Mouse (Mus musculus) MEL (cell line): ENCODE measurements around the gene Padi2. TPM values are rescaled to one million over a fixed set of nuclear protein-coding genes. Genes with fewer than 3 reads are reported as not detected.

Source experiments
- DNase-seq: peaks from one replicate; pipeline ENCODE4 v3.0.0; 2011; ENCODE audit warnings: low read depth, low spot score
- H3K27ac ChIP-seq: 2 replicates; pipeline ENCODE4 v1.5.1; 2012; ENCODE audit warnings: low read depth, mild to moderate bottlenecking, control low read depth, low read length, moderate library complexity; ENCODE audit not compliant: control insufficient read depth
- H3K27me3 ChIP-seq, 2 experiments: fragments of 150-350 bp in 1 of 2; sonication (generic) in 1 of 2; 2 replicates each; pipeline ENCODE4 v1.6.1; 2012; ENCODE audit warnings: low read length in 2 of 2, mild to moderate bottlenecking in 2 of 2, improper control_type of control experiment in 1 of 2, moderate library complexity in 1 of 2; ENCODE audit not compliant: insufficient read depth in 2 of 2, control insufficient read depth in 1 of 2
- H3K36me3 ChIP-seq, 2 experiments: 2 replicates each; pipeline ENCODE4 v1.6.1; 2012 to 2014; ENCODE audit warnings: low read length in 2 of 2, improper control_type of control experiment in 1 of 2, inconsistent platforms in 1 of 2, mild to moderate bottlenecking in 1 of 2; ENCODE audit not compliant: insufficient read depth in 2 of 2, control insufficient read depth in 1 of 2
- H3K4me1 ChIP-seq, 2 experiments: fragments of 150-350 bp in 1 of 2; sonication (generic) in 1 of 2; 2 replicates each; pipeline ENCODE4 v1.6.1; 2012; ENCODE audit warnings: low read length in 2 of 2, improper control_type of control experiment in 1 of 2, mild to moderate bottlenecking in 1 of 2; ENCODE audit not compliant: insufficient read depth in 2 of 2, control insufficient read depth in 1 of 2
- H3K4me3 ChIP-seq, 2 experiments: fragments of 150-350 bp in 1 of 2; sonication (generic) in 1 of 2; 2 replicates each; pipeline ENCODE4 v1.5.1; 2012; ENCODE audit warnings: low read depth in 2 of 2, low read length in 2 of 2, mild to moderate bottlenecking in 2 of 2, moderate library complexity in 2 of 2, control low read depth in 1 of 2, improper control_type of control experiment in 1 of 2; ENCODE audit not compliant: control insufficient read depth in 1 of 2, insufficient read depth in 1 of 2
- H3K79me2 ChIP-seq: 2 replicates; pipeline ENCODE4 v1.6.1; 2012; ENCODE audit warnings: mild to moderate bottlenecking, low read length, moderate library complexity; ENCODE audit not compliant: control insufficient read depth, poor library complexity, insufficient read depth
- H3K9ac ChIP-seq: 2 replicates; pipeline ENCODE4 v1.6.1; 2012; ENCODE audit warnings: low read depth, mild to moderate bottlenecking, control low read depth, low read length, moderate library complexity; ENCODE audit not compliant: control insufficient read depth, poor library complexity, severe bottlenecking
- H3K9me3 ChIP-seq: fragments of 150-350 bp; sonication (generic); replicated peaks from 2 replicates; pipeline ENCODE4 v1.6.1; 2012; ENCODE audit warnings: mild to moderate bottlenecking, low read length, improper control_type of control experiment, moderate library complexity; ENCODE audit not compliant: insufficient read depth
- CHD1 ChIP-seq: IDR thresholded peaks from 2 replicates; pipeline ENCODE4 v1.6.1; 2012; ENCODE audit warnings: low read depth, mild to moderate bottlenecking, inconsistent platforms, low read length, improper control_type of control experiment
- CHD2 ChIP-seq: IDR thresholded peaks from 2 replicates; pipeline ENCODE4 v1.6.1; 2011; ENCODE audit warnings: low read length, improper control_type of control experiment
- CTCF ChIP-seq, 3 experiments: IDR thresholded peaks in 2 of 3; conservative IDR thresholded peaks in 1 of 3; 2 replicates each; pipeline ENCODE4 v1.5.1; 2011 to 2012; ENCODE audit warnings: low read length in 3 of 3, low read depth in 2 of 3, mild to moderate bottlenecking in 2 of 3, improper control_type of control experiment in 1 of 3, inconsistent platforms in 1 of 3, mixed read lengths in 1 of 3, moderate library complexity in 1 of 3; ENCODE audit not compliant: control insufficient read depth in 1 of 3, insufficient read depth in 1 of 3, poor library complexity in 1 of 3, severe bottlenecking in 1 of 3
- ELF1 ChIP-seq: IDR thresholded peaks from 2 replicates; pipeline ENCODE4 v1.6.1; 2014; ENCODE audit warnings: low read depth, mild to moderate bottlenecking, inconsistent platforms, low read length, improper control_type of control experiment, moderate library complexity
- GABPA ChIP-seq: IDR thresholded peaks from 2 replicates; pipeline ENCODE4 v1.6.1; 2012; ENCODE audit warnings: low read depth, mild to moderate bottlenecking, inconsistent platforms, low read length, improper control_type of control experiment, moderate library complexity
- GATA1 ChIP-seq: IDR thresholded peaks from 2 replicates; pipeline ENCODE4 v1.6.1; 2011; ENCODE audit warnings: low read depth, low read length, improper control_type of control experiment
- HCFC1 ChIP-seq: IDR thresholded peaks from 2 replicates; pipeline ENCODE4 v1.6.1; 2012; ENCODE audit warnings: low read depth, mild to moderate bottlenecking, inconsistent platforms, low read length, improper control_type of control experiment, moderate library complexity
- MYC ChIP-seq: IDR thresholded peaks from 2 replicates; pipeline ENCODE4 v1.6.1; 2011; ENCODE audit warnings: low read depth, mild to moderate bottlenecking, low read length, improper control_type of control experiment, moderate library complexity
- NELFE ChIP-seq: IDR thresholded peaks from 2 replicates; pipeline ENCODE4 v1.6.1; 2011; ENCODE audit warnings: low read depth, low read length, improper control_type of control experiment
- POLR2A ChIP-seq, 2 experiments: IDR thresholded peaks; 2 replicates each; pipeline ENCODE4 v1.6.1; 2011 to 2012; ENCODE audit warnings: low read length in 2 of 2, mild to moderate bottlenecking in 2 of 2, control low read depth in 1 of 2, improper control_type of control experiment in 1 of 2, low read depth in 1 of 2, moderate library complexity in 1 of 2; ENCODE audit not compliant: control insufficient read depth in 1 of 2, insufficient read depth in 1 of 2, poor library complexity in 1 of 2
- POLR2AphosphoS2 ChIP-seq: IDR thresholded peaks from 2 replicates; pipeline ENCODE4 v1.6.1; 2011; ENCODE audit warnings: low read length, improper control_type of control experiment
- RAD21 ChIP-seq: IDR thresholded peaks from 2 replicates; pipeline ENCODE4 v1.6.1; 2011; ENCODE audit warnings: mild to moderate bottlenecking, low read depth, low read length, improper control_type of control experiment
- SIN3A ChIP-seq: IDR thresholded peaks from 2 replicates; pipeline ENCODE4 v1.6.1; 2012; ENCODE audit warnings: low read length, improper control_type of control experiment, inconsistent platforms
- TAL1 ChIP-seq: IDR thresholded peaks from 2 replicates; pipeline ENCODE4 v1.6.1; 2012; ENCODE audit warnings: mild to moderate bottlenecking, inconsistent platforms, low read length, moderate library complexity, mixed read lengths
- TBP ChIP-seq: IDR thresholded peaks from 2 replicates; pipeline ENCODE4 v1.8.0; 2011; ENCODE audit warnings: low read depth, low read length, improper control_type of control experiment
- TCF12 ChIP-seq: IDR thresholded peaks from 2 replicates; pipeline ENCODE4 v1.6.1; 2014; ENCODE audit warnings: low read depth, mild to moderate bottlenecking, inconsistent platforms, low read length, improper control_type of control experiment, moderate library complexity
- UBTF ChIP-seq: IDR thresholded peaks from 2 replicates; pipeline ENCODE4 v1.6.1; 2012; ENCODE audit warnings: low read depth, mild to moderate bottlenecking, inconsistent platforms, low read length, improper control_type of control experiment, moderate library complexity, borderline replicate concordance; ENCODE audit not compliant: insufficient read depth
- USF1 ChIP-seq: IDR thresholded peaks from 2 replicates; pipeline ENCODE4 v1.6.1; 2014; ENCODE audit warnings: low read depth, mild to moderate bottlenecking, inconsistent platforms, low read length, improper control_type of control experiment, moderate library complexity
- ZC3H11A ChIP-seq: IDR thresholded peaks from 2 replicates; pipeline ENCODE4 v1.6.1; 2012; ENCODE audit warnings: low read depth, mild to moderate bottlenecking, inconsistent platforms, low read length, improper control_type of control experiment
- ZKSCAN1 ChIP-seq: IDR thresholded peaks from 2 replicates; pipeline ENCODE4 v1.6.1; 2012; ENCODE audit warnings: low read depth, mild to moderate bottlenecking, inconsistent platforms, low read length, improper control_type of control experiment, moderate library complexity
- ZNF384 ChIP-seq: IDR thresholded peaks from 2 replicates; pipeline ENCODE4 v1.6.1; 2012; ENCODE audit warnings: low read depth, mild to moderate bottlenecking, inconsistent platforms, low read length, improper control_type of control experiment
- polyA plus RNA-seq, 2 experiments: library from polyadenylated mRNA; stranded (reverse) in 1 of 2; unstranded in 1 of 2; fragments of >175 nt in 1 of 2; fragments of >200 nt in 1 of 2; gene quantifications; 2 replicates each; pipeline versions ENCODE4 v1.2.1 to v1.2.4; 2012; ENCODE audit warnings: low replicate concordance in 2 of 2, low read depth in 1 of 2; ENCODE audit not compliant: insufficient read length in 2 of 2, insufficient read depth in 1 of 2, missing spikeins in 1 of 2
- total RNA-seq: library from RNA; depleted of rRNA; stranded (reverse); fragments of 300-350 nt; gene quantifications from 2 replicates; pipeline ENCODE4 v1.2.3, GENCODE M21; 2012

Gene Padi2
- total and polyA plus RNA-seq, 3 experiments: 0.07 to 0.27 TPM; not detected in 1

- Histone ChIP-seq H3K4me3 (no peak overlapping the region), H3K27me3 (peaks cover 0 to 4% of the 10 kb centered on the region in 2 experiments; a peak in 2 of 4 replicates), H3K9me3 (no peaks in the 10 kb centered on the region), H3K36me3 (no peaks in the 10 kb centered on the region), H3K27ac (no peak overlapping the region), H3K9ac (no peak overlapping the region), H3K79me2 (no peaks in the 10 kb centered on the region), H3K4me1 (no peaks in the 10 kb centered on the region; a peak in 1 of 4 replicates)
- TF ChIP-seq GATA1 (no peak), MYC (no peak), UBTF (no peak), ZC3H11A (no peak), RAD21 (no peak), CHD1 (no peak), TBP (no peak), CTCF (IDR thresholded peaks at IDR 0.05 in 2 of 3, conservative IDR thresholded peaks at IDR 0.05 in 1 of 3; ENCODE audit: control insufficient read depth in 1 of 3, insufficient read depth in 1 of 3, low read depth in 2 of 3, low read length in 3 of 3, poor library complexity in 1 of 3, severe bottlenecking in 1 of 3) (no peak)
- DNase-seq: no peak
Observed at GRCm38 (mm10) chr4:140916296-140916695, 10.2 kb downstream of the Padi2 start.

DNA sequence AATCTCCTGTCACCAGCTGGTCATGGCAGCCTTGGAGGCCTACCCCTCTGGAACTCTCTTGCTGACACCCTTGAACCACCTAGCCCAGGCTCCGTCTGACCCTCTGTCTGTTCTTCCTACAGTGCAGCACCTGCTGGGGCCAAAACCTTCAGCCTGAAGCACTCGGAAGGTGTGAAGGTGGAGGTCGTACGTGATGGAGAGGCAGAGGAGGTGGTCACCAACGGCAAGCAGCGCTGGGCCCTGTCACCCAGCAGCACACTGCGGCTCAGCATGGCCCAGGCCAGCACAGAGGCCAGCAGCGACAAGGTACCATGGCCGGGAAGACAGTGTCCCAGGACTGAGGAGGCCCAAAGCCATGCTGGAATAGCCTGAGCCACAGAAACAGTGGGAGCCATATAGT is 11.3 kb downstream of the Padi2 start:
- Histone ChIP-seq H3K27ac (no peak overlapping the region), H3K9ac (no peak overlapping the region), H3K9me3 (no peaks in the 10 kb centered on the region), H3K79me2 (no peaks in the 10 kb centered on the region), H3K27me3 (peaks cover 0 to 5% of the 10 kb centered on the region in 2 experiments; a peak in 2 of 4 replicates), H3K36me3 (no peaks in the 10 kb centered on the region), H3K4me1 (no peaks in the 10 kb centered on the region; a peak in 1 of 4 replicates), H3K4me3 (no peak overlapping the region)
- no peak for DNase-seq
- no peak for TF ChIP-seq CTCF (IDR thresholded peaks at IDR 0.05 in 2 of 3, conservative IDR thresholded peaks at IDR 0.05 in 1 of 3; ENCODE audit: control insufficient read depth in 1 of 3, insufficient read depth in 1 of 3, low read depth in 2 of 3, low read length in 3 of 3, poor library complexity in 1 of 3, severe bottlenecking in 1 of 3)
- no peak for TF ChIP-seq TBP
- no peak for TF ChIP-seq POLR2AphosphoS2
- TF ChIP-seq ZC3H11A: no peak
- TF ChIP-seq POLR2A (IDR thresholded peaks at IDR 0.05; ENCODE audit: control insufficient read depth in 1 of 2, insufficient read depth in 1 of 2, low read depth in 1 of 2, low read length in 2 of 2, poor library complexity in 1 of 2): no peak
- no peak for TF ChIP-seq ELF1

- H3K36me3 ChIP-seq: no peaks in the 10 kb centered on the region
- H3K9ac ChIP-seq: no peak overlapping the region
- H3K27me3 ChIP-seq: peaks cover 0 to 2% of the 10 kb centered on the region in 2 experiments; a peak in 1 of 4 replicates
- no peaks in the 10 kb centered on the region for H3K9me3 ChIP-seq
- TF ChIP-seq GABPA (no peak), ELF1 (no peak), MYC (no peak), SIN3A (no peak), CTCF (IDR thresholded peaks at IDR 0.05 in 2 of 3, conservative IDR thresholded peaks at IDR 0.05 in 1 of 3; ENCODE audit: control insufficient read depth in 1 of 3, insufficient read depth in 1 of 3, low read depth in 2 of 3, low read length in 3 of 3, poor library complexity in 1 of 3, severe bottlenecking in 1 of 3) (no peak), NELFE (no peak), ZKSCAN1 (no peak), ZNF384 (no peak), TCF12 (no peak), GATA1 (no peak), POLR2AphosphoS2 (no peak), TAL1 (no peak), CHD2 (no peak), ZC3H11A (no peak), HCFC1 (no peak), USF1 (no peak), POLR2A (IDR thresholded peaks at IDR 0.05; ENCODE audit: control insufficient read depth in 1 of 2, insufficient read depth in 1 of 2, low read depth in 1 of 2, low read length in 2 of 2, poor library complexity in 1 of 2) (no peak)
- no peak for DNase-seq
- H3K4me1 ChIP-seq: no peaks in the 10 kb centered on the region; a peak in 1 of 4 replicates
- H3K27ac ChIP-seq: no peak overlapping the region
- no peak overlapping the region for H3K4me3 ChIP-seq
- H3K79me2 ChIP-seq: no peaks in the 10 kb centered on the region
Observed at GRCm38 (mm10) chr4:140919974-140920836, 14.1 kb downstream of the Padi2 start.
